Comparison of ENCODE assay signal across 8 mouse cellular contexts in the genomic region with DNA sequence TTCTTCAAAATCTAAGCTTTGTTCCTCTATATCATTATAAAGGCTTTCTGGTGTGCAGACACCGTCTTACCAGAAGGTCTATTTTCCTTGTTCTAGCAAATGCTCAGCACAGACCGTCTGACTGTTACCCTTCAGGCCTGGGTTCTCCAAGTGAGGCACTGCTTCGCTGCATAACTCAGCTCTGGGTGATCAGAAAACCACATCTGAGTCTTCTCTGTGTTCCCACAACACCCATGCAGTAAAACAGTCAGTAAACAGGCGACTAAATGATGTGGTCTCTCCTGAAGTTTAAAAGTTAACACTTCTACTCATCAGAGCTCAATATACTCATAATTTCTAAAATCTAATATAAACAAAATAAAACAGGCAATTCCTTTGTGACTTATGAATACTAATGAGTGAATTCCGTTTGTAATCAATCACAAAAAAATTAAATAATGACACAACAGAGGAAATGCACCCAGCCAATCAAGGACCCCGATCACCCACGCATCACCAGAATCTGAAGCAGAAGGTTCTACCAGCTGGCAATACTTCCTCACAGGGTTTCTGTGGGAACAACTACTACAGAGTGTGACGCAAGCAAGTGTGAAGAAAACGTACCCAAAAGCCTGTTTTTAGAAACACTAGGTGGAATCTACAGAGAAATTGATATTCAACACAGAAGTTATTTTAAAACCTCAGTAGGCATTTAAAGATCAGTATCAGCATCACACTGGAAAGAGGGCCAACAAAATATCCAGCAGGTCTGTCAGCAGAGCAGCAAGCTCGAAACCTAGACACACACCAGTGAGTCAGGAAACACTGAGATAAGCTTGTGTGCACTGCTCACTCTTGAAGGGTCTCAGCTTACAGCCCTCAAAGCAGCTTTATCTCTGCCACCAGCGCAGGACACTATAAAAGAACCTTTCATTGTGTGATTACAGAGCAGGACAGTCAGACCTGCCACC. TPM values are rescaled to one million over a fixed set of nuclear protein-coding genes. Genes with fewer than 3 reads are reported as not detected.
DNase-seq lines count a peak whose midpoint lies in the region; ATAC-seq lines count a peak whose summit lies in the region.

No protein-coding gene starts in this region.

- ATAC-seq in common myeloid progenitor, adult 5-6 weeks (replicated peaks; ENCODE audit: low read depth, poor library complexity, severe bottlenecking), result peak; percentile 89

- intact Hi-C loops in left cerebral cortex, postnatal 4 days (cut with DNase I), result no loop called here
- intact Hi-C loops in gastrocnemius, postnatal 14 days (cut with DNase I; ENCODE audit: low total_unique reads), result no loop called here

- peak; percentile 58 for DNase-seq in left cerebral cortex, adult 11 months (ENCODE audit: low spot score)
- DNase-seq in left cerebral cortex, postnatal 4 days, result no peak
- peak; percentile 80 to 92 for DNase-seq in layer of hippocampus, adult 18-20 months (ENCODE audit: low spot score in 2 of 2)
- DNase-seq in lung, postnatal 25 days (ENCODE audit: low spot score), result peak; percentile 24
- peak; percentile 26 to 41 for DNase-seq in thymus, postnatal 36 days
- DNase-seq in cerebellum, postnatal 14 days, result no peak
- DNase-seq in gastrocnemius, postnatal 14 days, result no peak

RNA-seq across cellular contexts. Expression of gene Thada, which starts 46.4 kb away (rescaled TPM):
- total RNA-seq in left cerebral cortex, postnatal 4 days (2021), result 10 to 100 TPM; 18.4 to 21.7 TPM
- 38.5 and 40.6 TPM in 2 replicates for total RNA-seq in common myeloid progenitor, adult 5-6 weeks (2017)
- total RNA-seq in layer of hippocampus, adult 18-20 months (2021), result 10 to 100 TPM; 12.9 to 15.2 TPM
- total RNA-seq in gastrocnemius, postnatal 14 days (2021), result 1 to 10 TPM; 5.1 to 5.5 TPM

Comparison
In these comparisons a context has a peak if more than half of its experiments do, and no peak if none do; other contexts are left out.
1. DNase-seq: peak in left cerebral cortex, adult 11 months (single experiment), layer of hippocampus, adult 18-20 months (2 of 2), lung, postnatal 25 days (single experiment) and thymus, postnatal 36 days (2 of 2); none in left cerebral cortex, postnatal 4 days (single experiment), cerebellum, postnatal 14 days (0 of 2) and gastrocnemius, postnatal 14 days (single experiment).